In the genomic region with DNA sequence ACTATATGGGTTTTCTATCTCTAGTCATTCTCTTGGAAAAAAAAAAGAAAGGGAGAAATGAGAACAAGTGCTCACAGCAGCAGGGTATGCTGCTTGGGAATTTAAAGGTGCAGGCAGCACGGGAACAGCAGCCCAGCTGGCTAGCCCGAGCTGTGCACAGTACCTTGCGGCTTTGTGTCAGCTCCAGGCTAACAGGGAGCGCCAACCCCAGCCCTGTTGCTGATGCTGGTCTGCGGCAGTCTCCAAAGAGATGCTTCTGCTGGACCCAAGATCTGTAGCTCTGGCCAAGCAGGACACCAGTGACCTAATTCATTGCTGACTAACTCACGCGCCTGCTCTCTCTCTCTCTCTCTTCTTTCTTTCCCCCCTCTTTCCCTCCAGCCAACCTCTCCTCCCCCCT, we compare ENCODE assay signal across 20 mouse cellular contexts.
DNase-seq lines count a peak whose midpoint lies in the region; ATAC-seq and TF ChIP-seq lines count a peak whose summit lies in the region.
"Had no signal": no experiment of that assay in that cellular context is flagged by ENCODE, and none has a peak within 500 bp of the region (broad histone marks: within the 10 kb centered on the region; RNA-seq: fewer than 3 reads in every experiment).

No protein-coding gene starts in this region.

- H3K27ac ChIP-seq in midbrain, embryonic 15.5 days: peak overlapping the region; percentile 69
- H3K27ac ChIP-seq in midbrain, embryonic 13.5 days: no peak overlapping the region
- peak overlapping the region; percentile 96 for H3K27ac ChIP-seq in olfactory bulb, adult 2 months (ENCODE audit: insufficient read depth, low read depth, low read length)
- H3K27ac ChIP-seq: embryonic facial prominence, embryonic 12.5 days; limb, embryonic 12.5 days; liver, embryonic 13.5 days; lung, embryonic 15.5 days; macrophage; midbrain, embryonic 12.5 days had no signal

- no peak for TF ChIP-seq POLR2A in olfactory bulb, adult 2 months (IDR thresholded peaks at IDR 0.05; ENCODE audit: insufficient read depth, low read depth, low read length)

- DNase-seq in frontal cortex, postnatal 36 days (ENCODE audit: low spot score in 2 of 2): peak; percentile 26 to 48
- no peak for DNase-seq in frontal cortex, postnatal 25 days (ENCODE audit: low spot score in 2 of 2)
- peak; percentile 63 for DNase-seq in cerebellum, adult 9-10 months
- DNase-seq in kidney, postnatal 4 days: no peak
- DNase-seq: heart, postnatal 14 days; kidney, adult 9 months; kidney, postnatal 36 days; liver, embryonic 13.5 days had no signal

- no peak for ATAC-seq in midbrain, embryonic 15.5 days (replicated peaks)
- ATAC-seq in midbrain, embryonic 13.5 days: no peak
- ATAC-seq: CD4-positive, CD25-positive, alpha-beta regulatory T cell, adult 4 months; inflammation-experienced regulatory T-cells, adult 6 months had no signal

- no peak for TF ChIP-seq CTCF in olfactory bulb, adult 2 months (IDR thresholded peaks at IDR 0.05; ENCODE audit: insufficient read depth, low read depth, low read length)

- no peaks in the 10 kb centered on the region for H3K27me3 ChIP-seq in midbrain, embryonic 15.5 days (replicated peaks)
- no peaks in the 10 kb centered on the region for H3K27me3 ChIP-seq in midbrain, embryonic 13.5 days
- H3K27me3 ChIP-seq: embryonic facial prominence, embryonic 12.5 days; limb, embryonic 12.5 days; liver, embryonic 13.5 days; lung, embryonic 15.5 days; midbrain, embryonic 12.5 days had no signal

- H3K9ac ChIP-seq in midbrain, embryonic 15.5 days: no peak overlapping the region
- H3K9ac ChIP-seq in midbrain, embryonic 13.5 days (replicated peaks): no peak overlapping the region
- H3K9ac ChIP-seq: embryonic facial prominence, embryonic 12.5 days; limb, embryonic 12.5 days; liver, embryonic 13.5 days; lung, embryonic 15.5 days; midbrain, embryonic 12.5 days had no signal

- H3K4me2 ChIP-seq in midbrain, embryonic 15.5 days: peak overlapping the region; percentile 17; the same call in 1 of the 2 replicates
- no peak overlapping the region for H3K4me2 ChIP-seq in midbrain, embryonic 13.5 days (replicated peaks)
- H3K4me2 ChIP-seq: embryonic facial prominence, embryonic 12.5 days; heart, embryonic 11.5 days; limb, embryonic 12.5 days; liver, embryonic 13.5 days; lung, embryonic 15.5 days; midbrain, embryonic 12.5 days had no signal

- H3K4me1 ChIP-seq in midbrain, embryonic 15.5 days: peaks cover 8% of the 10 kb centered on the region; the same call in 1 of the 2 replicates
- H3K4me1 ChIP-seq in midbrain, embryonic 13.5 days (replicated peaks): peaks cover 3% of the 10 kb centered on the region; the same call in 1 of the 2 replicates
- peaks cover 27% of the 10 kb centered on the region for H3K4me1 ChIP-seq in olfactory bulb, adult 2 months (ENCODE audit: control insufficient read depth, insufficient read depth, low read length)
- H3K4me1 ChIP-seq: embryonic facial prominence, embryonic 12.5 days; limb, embryonic 12.5 days; liver, embryonic 13.5 days; lung, embryonic 15.5 days; midbrain, embryonic 12.5 days had no signal

- no peaks in the 10 kb centered on the region for H3K9me3 ChIP-seq in midbrain, embryonic 15.5 days
- no peaks in the 10 kb centered on the region for H3K9me3 ChIP-seq in midbrain, embryonic 13.5 days
- H3K9me3 ChIP-seq: embryonic facial prominence, embryonic 12.5 days; G1E; limb, embryonic 12.5 days; liver, embryonic 13.5 days; lung, embryonic 15.5 days; midbrain, embryonic 12.5 days had no signal

- H3K4me3 ChIP-seq in midbrain, embryonic 15.5 days: no peak overlapping the region
- H3K4me3 ChIP-seq in midbrain, embryonic 13.5 days (replicated peaks): no peak overlapping the region
- H3K4me3 ChIP-seq in olfactory bulb, adult 2 months (ENCODE audit: insufficient read depth, low read depth, low read length): peak overlapping the region; percentile 35
- H3K4me3 ChIP-seq: embryonic facial prominence, embryonic 12.5 days; limb, embryonic 12.5 days; liver, embryonic 13.5 days; lung, embryonic 15.5 days; midbrain, embryonic 12.5 days had no signal

- WGBS in midbrain, embryonic 15.5 days: 57% methylated on average over 7 of the region's 7 CpGs
- 59% methylated on average over 7 of the region's 7 CpGs for WGBS in midbrain, embryonic 13.5 days
- WGBS in olfactory bulb, adult 2 months: 27% methylated on average over 7 of the region's 7 CpGs

- no peaks in the 10 kb centered on the region for H3K36me3 ChIP-seq in midbrain, embryonic 15.5 days (replicated peaks)
- no peaks in the 10 kb centered on the region for H3K36me3 ChIP-seq in midbrain, embryonic 13.5 days
- H3K36me3 ChIP-seq: embryonic facial prominence, embryonic 12.5 days; G1E; limb, embryonic 12.5 days; liver, embryonic 13.5 days; lung, embryonic 15.5 days; midbrain, embryonic 12.5 days had no signal

Comparison
In these comparisons a context has a peak if more than half of its experiments do, and no peak if none do; other contexts are left out.
1. DNase-seq: peak in frontal cortex, postnatal 36 days (2 of 2) and cerebellum, adult 9-10 months (single experiment); none in frontal cortex, postnatal 25 days (0 of 2) and kidney, postnatal 4 days (0 of 2).